Mouse (Mus musculus): ENCODE results near the gene Elmod2. TPM values are rescaled to one million over a fixed set of nuclear protein-coding genes. Genes with fewer than 3 reads are reported as not detected.

The Elmod2 gene
- polyA plus RNA-seq, 1 experiment from 2014 or later = 10.9 TPM

DNA sequence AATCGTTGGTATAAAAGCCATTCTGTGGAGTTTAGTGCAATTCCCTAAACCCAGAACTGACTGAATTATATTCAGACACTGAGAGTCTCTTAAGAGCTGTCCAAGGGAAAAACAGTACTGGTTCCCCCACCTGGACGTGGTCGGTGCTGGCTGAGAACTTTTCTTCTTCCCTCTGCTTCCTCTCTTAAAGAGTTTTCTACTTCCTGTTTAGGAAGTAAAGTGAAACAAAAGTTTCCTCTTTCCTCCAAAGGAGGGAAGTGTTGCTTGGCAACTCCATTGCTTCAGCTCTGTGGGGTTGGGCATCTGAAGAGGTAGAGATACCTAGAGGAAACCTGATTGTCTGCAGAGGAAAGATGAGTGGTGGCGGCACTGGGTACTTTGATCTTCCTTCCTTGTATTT, 34.9 kb downstream of the Elmod2 start:
- Histone ChIP-seq H3K4me2 (ENCODE audit: low read length) (no peak overlapping the region), H3K4me1 (replicated peaks; ENCODE audit: insufficient read depth, low read length) (no peaks in the 10 kb centered on the region), H3K9me3 (replicated peaks; ENCODE audit: low read length) (no peaks in the 10 kb centered on the region), H3K27ac (no peak overlapping the region), H3K36me3 (ENCODE audit: insufficient read depth, low read length) (no peaks in the 10 kb centered on the region), H3K4me3 (replicated peaks; ENCODE audit: low read depth, low read length) (no peak overlapping the region), H3K27me3 (ENCODE audit: insufficient read depth, low read length) (no peaks in the 10 kb centered on the region), H3K9ac (ENCODE audit: low read depth, low read length) (no peak overlapping the region)
- 71% methylated on average over 4 of the region's 4 CpGs for WGBS
- no peak for TF ChIP-seq CTCF (IDR thresholded peaks at IDR 0.05; ENCODE audit: low read depth)
- no peak for ATAC-seq (replicated peaks; ENCODE audit: low FRiP score, low read depth)
- no peak for DNase-seq (ENCODE audit: low spot score)

GRCm38 (mm10) chr8:83290176-83290575, 42.1 kb downstream of the Elmod2 start, which contains the start of gene Ucp1:
Ucp1 (plus strand) TSS chr8:83290352.
- Histone ChIP-seq H3K9me3 (replicated peaks; ENCODE audit: low read length) (no peaks in the 10 kb centered on the region), H3K4me2 (ENCODE audit: low read length) (peak within 1 kb of the TSS; percentile 58), H3K27ac (no peak within 1 kb of the TSS), H3K4me3 (replicated peaks; ENCODE audit: low read depth, low read length) (peak within 1 kb of the TSS; percentile 17; the same call in 1 of the 2 replicates), H3K4me1 (replicated peaks; ENCODE audit: insufficient read depth, low read length) (no peaks in the 10 kb centered on the region), H3K36me3 (ENCODE audit: insufficient read depth, low read length) (no peaks in the 10 kb centered on the region), H3K9ac (ENCODE audit: low read depth, low read length) (no peak within 1 kb of the TSS), H3K27me3 (ENCODE audit: insufficient read depth, low read length) (peaks cover 5% of the 10 kb centered on the region; the same call in 1 of the 2 replicates)
- 4% methylated on average over 20 of the region's 20 CpGs for WGBS
- peak; percentile 35; the same call in 1 of the 2 replicates for TF ChIP-seq CTCF (IDR thresholded peaks at IDR 0.05; ENCODE audit: low read depth)
- ATAC-seq (replicated peaks; ENCODE audit: low FRiP score, low read depth) (no peak), DNase-seq (ENCODE audit: low spot score) (peak; percentile 5)

- Histone ChIP-seq H3K36me3 (ENCODE audit: insufficient read depth, low read length) (no peaks in the 10 kb centered on the region), H3K9me3 (replicated peaks; ENCODE audit: low read length) (no peaks in the 10 kb centered on the region), H3K27me3 (ENCODE audit: insufficient read depth, low read length) (peaks cover 5% of the 10 kb centered on the region; the same call in 1 of the 2 replicates), H3K9ac (ENCODE audit: low read depth, low read length) (no peak overlapping the region), H3K4me1 (replicated peaks; ENCODE audit: insufficient read depth, low read length) (no peaks in the 10 kb centered on the region), H3K27ac (no peak overlapping the region), H3K4me3 (replicated peaks; ENCODE audit: low read depth, low read length) (no peak overlapping the region), H3K4me2 (ENCODE audit: low read length) (no peak overlapping the region)
- no peak for DNase-seq (ENCODE audit: low spot score)
- ATAC-seq (replicated peaks; ENCODE audit: low FRiP score, low read depth) = no peak
- WGBS = 74% methylated on average over 8 of the region's 8 CpGs
- TF ChIP-seq CTCF (IDR thresholded peaks at IDR 0.05; ENCODE audit: low read depth) = no peak
Observed at GRCm38 (mm10) chr8:83285391-83285790, 46.9 kb downstream of the Elmod2 start.

DNA sequence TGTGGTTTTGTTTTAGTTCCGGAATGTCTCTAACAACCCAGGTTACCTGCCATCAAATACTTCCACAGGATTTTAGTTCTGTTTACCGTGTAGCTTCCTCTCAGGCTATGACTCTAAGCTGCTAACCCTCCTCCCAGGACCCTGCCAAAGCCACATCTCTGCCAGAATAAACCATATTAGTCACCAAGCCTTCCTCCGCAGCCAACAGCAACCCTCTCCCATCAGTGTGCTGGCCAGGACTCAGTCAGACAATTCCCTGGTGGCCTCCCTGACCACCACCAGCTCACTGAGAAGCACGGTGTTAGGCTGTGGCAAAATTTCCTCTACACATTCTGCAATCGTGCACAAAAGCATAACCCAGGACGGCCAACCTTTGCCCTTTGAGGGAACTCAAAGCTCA, 53.9 kb downstream of the Elmod2 start:
- 87% methylated on average over 6 of the region's 6 CpGs for WGBS
- ATAC-seq (replicated peaks; ENCODE audit: low FRiP score, low read depth) = no peak

GRCm38 (mm10) chr8:83274470-83274869, 57.8 kb downstream of the Elmod2 start:
- DNase-seq (ENCODE audit: low spot score) = no peak
- H3K4me1 ChIP-seq (replicated peaks; ENCODE audit: insufficient read depth, low read length) = no peaks in the 10 kb centered on the region
- H3K9ac ChIP-seq (ENCODE audit: low read depth, low read length) = no peak overlapping the region
- H3K27ac ChIP-seq = no peak overlapping the region
- no peaks in the 10 kb centered on the region for H3K9me3 ChIP-seq (replicated peaks; ENCODE audit: low read length)
- H3K4me3 ChIP-seq (replicated peaks; ENCODE audit: low read depth, low read length) = no peak overlapping the region
- ATAC-seq (replicated peaks; ENCODE audit: low FRiP score, low read depth) = peak; percentile 43
- H3K4me2 ChIP-seq (ENCODE audit: low read length) = no peak overlapping the region
- no peaks in the 10 kb centered on the region for H3K36me3 ChIP-seq (ENCODE audit: insufficient read depth, low read length)
- no peaks in the 10 kb centered on the region for H3K27me3 ChIP-seq (ENCODE audit: insufficient read depth, low read length)
- WGBS = 33% methylated on average over 11 of the region's 11 CpGs
- no peak for TF ChIP-seq CTCF (IDR thresholded peaks at IDR 0.05; ENCODE audit: low read depth)

More for the DNA sequence above, 53.9 kb downstream of the Elmod2 start:
- no peak overlapping the region for H3K9ac ChIP-seq (ENCODE audit: low read depth, low read length)
- DNase-seq (ENCODE audit: low spot score) = no peak
- H3K27me3 ChIP-seq (ENCODE audit: insufficient read depth, low read length) = no peaks in the 10 kb centered on the region
- no peak overlapping the region for H3K27ac ChIP-seq
- H3K4me3 ChIP-seq (replicated peaks; ENCODE audit: low read depth, low read length) = no peak overlapping the region
- no peaks in the 10 kb centered on the region for H3K9me3 ChIP-seq (replicated peaks; ENCODE audit: low read length)
- no peak overlapping the region for H3K4me2 ChIP-seq (ENCODE audit: low read length)
- H3K36me3 ChIP-seq (ENCODE audit: insufficient read depth, low read length) = no peaks in the 10 kb centered on the region
- no peak for TF ChIP-seq CTCF (IDR thresholded peaks at IDR 0.05; ENCODE audit: low read depth)
- H3K4me1 ChIP-seq (replicated peaks; ENCODE audit: insufficient read depth, low read length) = no peaks in the 10 kb centered on the region

DNA sequence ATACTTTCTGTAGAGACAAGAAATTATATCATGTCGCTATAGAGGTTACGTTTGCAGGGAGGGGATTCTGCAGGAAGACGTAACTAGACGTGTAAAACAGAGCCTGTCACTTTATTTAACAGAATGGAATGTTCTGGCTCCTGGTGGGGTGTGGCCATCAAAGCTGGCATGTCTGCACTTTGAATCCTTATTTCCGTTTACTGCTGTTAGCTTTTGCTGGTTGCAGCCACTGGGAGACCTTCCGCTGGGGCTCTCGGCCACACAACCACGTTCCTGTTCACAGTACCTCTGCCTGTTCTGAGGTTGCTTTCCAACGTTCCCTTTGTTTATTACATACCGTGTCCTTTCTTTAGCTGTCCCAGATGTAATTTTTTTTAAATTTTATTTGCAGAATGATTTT, 59.8 kb downstream of the Elmod2 start:
- Histone ChIP-seq H3K27me3 (ENCODE audit: insufficient read depth, low read length) (no peaks in the 10 kb centered on the region), H3K9me3 (replicated peaks; ENCODE audit: low read length) (no peaks in the 10 kb centered on the region), H3K4me1 (replicated peaks; ENCODE audit: insufficient read depth, low read length) (no peaks in the 10 kb centered on the region), H3K4me3 (replicated peaks; ENCODE audit: low read depth, low read length) (no peak overlapping the region), H3K4me2 (ENCODE audit: low read length) (no peak overlapping the region), H3K27ac (no peak overlapping the region), H3K36me3 (ENCODE audit: insufficient read depth, low read length) (no peaks in the 10 kb centered on the region), H3K9ac (ENCODE audit: low read depth, low read length) (no peak overlapping the region)
- TF ChIP-seq CTCF (IDR thresholded peaks at IDR 0.05; ENCODE audit: low read depth) = no peak
- ATAC-seq (replicated peaks; ENCODE audit: low FRiP score, low read depth) = no peak
- 76% methylated on average over 10 of the region's 10 CpGs for WGBS
- peak; percentile 18 for DNase-seq (ENCODE audit: low spot score)

- Histone ChIP-seq H3K36me3 (ENCODE audit: insufficient read depth, low read length) (no peaks in the 10 kb centered on the region), H3K9me3 (replicated peaks; ENCODE audit: low read length) (no peaks in the 10 kb centered on the region), H3K4me2 (ENCODE audit: low read length) (no peak overlapping the region), H3K9ac (ENCODE audit: low read depth, low read length) (no peak overlapping the region), H3K4me1 (replicated peaks; ENCODE audit: insufficient read depth, low read length) (no peaks in the 10 kb centered on the region), H3K27ac (no peak overlapping the region), H3K4me3 (replicated peaks; ENCODE audit: low read depth, low read length) (no peak overlapping the region), H3K27me3 (ENCODE audit: insufficient read depth, low read length) (no peaks in the 10 kb centered on the region)
- TF ChIP-seq CTCF (IDR thresholded peaks at IDR 0.05; ENCODE audit: low read depth) = no peak
- DNase-seq (ENCODE audit: low spot score) = no peak
- no peak for ATAC-seq (replicated peaks; ENCODE audit: low FRiP score, low read depth)
- 94% methylated on average over 14 of the region's 14 CpGs for WGBS
Observed at GRCm38 (mm10) chr8:83271172-83271571, 61.1 kb downstream of the Elmod2 start.

Other genes starting within 250 kb of the Elmod2 start
- gene Tbc1d9, start 167.1 kb downstream of the Elmod2 start, polyA plus RNA-seq (2015; fragmentation: Nextera tagmentation; extraction: Ambion mirVana) = 1.7 and 1.8 TPM in 2 replicates
- 1.6 and 2.0 TPM in 2 replicates for gene Gm10645, start 166.3 kb downstream of the Elmod2 start, polyA plus RNA-seq (2015; fragmentation: Nextera tagmentation; extraction: Ambion mirVana)
- gene Ucp1, start 42.1 kb downstream of the Elmod2 start, polyA plus RNA-seq (2015; fragmentation: Nextera tagmentation; extraction: Ambion mirVana) = 0.07 TPM in 1 of 2 replicates, not detected in the other
- gene Mgat4d, start 16.0 kb upstream of the Elmod2 start, polyA plus RNA-seq (2015; fragmentation: Nextera tagmentation; extraction: Ambion mirVana) = not detected in 2 replicates
- 0.03 and 0.05 TPM in 2 replicates for gene Clgn, start 57.4 kb upstream of the Elmod2 start, polyA plus RNA-seq (2015; fragmentation: Nextera tagmentation; extraction: Ambion mirVana)
- gene Scoc, start 125.9 kb upstream of the Elmod2 start, polyA plus RNA-seq (2015; fragmentation: Nextera tagmentation; extraction: Ambion mirVana) = 138 and 139 TPM in 2 replicates
- gene Olfr370, start 203.3 kb upstream of the Elmod2 start, polyA plus RNA-seq (2015; fragmentation: Nextera tagmentation; extraction: Ambion mirVana) = not detected in 2 replicates
- gene Ndufb7, start 234.2 kb upstream of the Elmod2 start, polyA plus RNA-seq (2015; fragmentation: Nextera tagmentation; extraction: Ambion mirVana) = 502 and 515 TPM in 2 replicates

All from kidney, postnatal 0 days (tissue).